In the genomic region with DNA sequence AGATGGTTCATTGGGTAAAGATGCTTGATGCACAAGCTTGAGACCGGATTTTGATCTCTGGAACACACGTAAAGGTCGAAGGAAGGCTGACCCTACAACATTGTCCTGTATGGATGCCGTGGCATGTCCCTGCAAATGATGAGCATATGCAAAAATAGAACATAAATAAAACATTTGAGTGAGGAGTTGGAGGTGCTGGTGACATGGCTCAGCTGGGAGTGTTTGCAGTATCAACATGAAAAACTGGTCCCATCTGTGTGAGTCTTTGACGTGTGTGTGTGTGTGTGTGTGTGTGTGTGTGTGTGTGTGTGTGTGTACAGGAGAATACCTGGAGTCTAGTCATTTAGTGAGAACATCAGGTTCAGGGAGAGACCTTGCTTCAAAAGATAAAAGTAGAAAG, we compare ENCODE assay signal across 23 mouse cellular contexts.
DNase-seq lines count a peak whose midpoint lies in the region; ATAC-seq and TF ChIP-seq lines count a peak whose summit lies in the region.
"Had no signal": no experiment of that assay in that cellular context is flagged by ENCODE, and none has a peak within 500 bp of the region (broad histone marks: within the 10 kb centered on the region; RNA-seq: fewer than 3 reads in every experiment).

No protein-coding gene starts in this region.

- H3K4me1 ChIP-seq in lung, embryonic 16.5 days (replicated peaks; ENCODE audit: control insufficient read depth, insufficient read depth, low read length): peaks cover 11% of the 10 kb centered on the region
- H3K4me1 ChIP-seq in lung, adult 2 months (ENCODE audit: control insufficient read depth, insufficient read depth, low read length): peaks cover 3% of the 10 kb centered on the region; the same call in 1 of the 2 replicates

- H3K9ac ChIP-seq in lung, embryonic 16.5 days (ENCODE audit: low read length): no peak overlapping the region
- H3K9ac ChIP-seq: embryonic facial prominence, embryonic 13.5 days; embryonic facial prominence, embryonic 15.5 days; forebrain, embryonic 12.5 days had no signal

- H3K4me3 ChIP-seq in lung, embryonic 16.5 days (ENCODE audit: low read length): no peak overlapping the region
- no peak overlapping the region for H3K4me3 ChIP-seq in lung, adult 2 months (replicated peaks; ENCODE audit: extremely low read depth, low read depth, low read length)
- H3K4me3 ChIP-seq: embryonic facial prominence, embryonic 13.5 days; embryonic facial prominence, embryonic 15.5 days; erythroblast, embryonic 14.5 days; forebrain, embryonic 10.5 days; forebrain, embryonic 12.5 days had no signal

- no peak overlapping the region for H3K4me2 ChIP-seq in lung, embryonic 16.5 days (ENCODE audit: low read depth, low read length)
- H3K4me2 ChIP-seq: embryonic facial prominence, embryonic 13.5 days; embryonic facial prominence, embryonic 15.5 days; forebrain, embryonic 12.5 days had no signal

- no peak for DNase-seq in lung, adult 2 months
- DNase-seq in lung, postnatal 10 days: peak; percentile 56
- DNase-seq in lung, postnatal 14 days: peak; percentile 40
- peak; percentile 39 to 62 for DNase-seq in lung, postnatal 4 days
- no peak for DNase-seq in heart, adult 8-10 months (ENCODE audit: low spot score)
- no peak for DNase-seq in right cerebral cortex, postnatal 10 days (ENCODE audit: low spot score in 2 of 2)
- DNase-seq: adrenal gland, adult 2 months; adrenal gland, postnatal 10 days; adrenal gland, postnatal 25 days; cerebellum, adult 11 months; cerebellum, adult 18-20 months; cerebellum, adult 8-10 months; cerebellum, adult 9-11 months; cerebellum, postnatal 14 days; cerebellum, postnatal 36 days; embryo, embryonic 11 days had no signal

- TF ChIP-seq CTCF in lung, adult 2 months (IDR thresholded peaks at IDR 0.05; ENCODE audit: insufficient read depth, low read length): no peak

- H3K9me3 ChIP-seq in lung, embryonic 16.5 days (ENCODE audit: control insufficient read depth, low read length): no peaks in the 10 kb centered on the region
- H3K9me3 ChIP-seq: embryonic facial prominence, embryonic 13.5 days; embryonic facial prominence, embryonic 15.5 days; forebrain, embryonic 10.5 days; forebrain, embryonic 12.5 days had no signal

- H3K27me3 ChIP-seq in lung, embryonic 16.5 days (ENCODE audit: control insufficient read depth, insufficient read depth, low read depth, low read length): no peaks in the 10 kb centered on the region
- H3K27me3 ChIP-seq: embryonic facial prominence, embryonic 13.5 days; embryonic facial prominence, embryonic 15.5 days; forebrain, embryonic 12.5 days had no signal

- 45% methylated on average over 5 of the region's 5 CpGs for WGBS in lung, embryonic 16.5 days
- WGBS in lung, adult 2 months: 72% methylated on average over 5 of the region's 5 CpGs

- no peak for TF ChIP-seq POLR2A in lung, adult 2 months (IDR thresholded peaks at IDR 0.05; ENCODE audit: borderline replicate concordance, extremely low read depth, low read depth, low read length)

- no peaks in the 10 kb centered on the region for H3K36me3 ChIP-seq in lung, embryonic 16.5 days (ENCODE audit: control insufficient read depth, insufficient read depth, low read length)
- H3K36me3 ChIP-seq: embryonic facial prominence, embryonic 13.5 days; embryonic facial prominence, embryonic 15.5 days; forebrain, embryonic 10.5 days; forebrain, embryonic 12.5 days had no signal

- 0 out of 2 replicates have a peak, but pooled peaks have one; percentile 31 for ATAC-seq in lung, embryonic 16.5 days (ENCODE audit: low read depth)
- ATAC-seq: forebrain, embryonic 14.5 days had no signal

- no peak overlapping the region for H3K27ac ChIP-seq in lung, embryonic 16.5 days (ENCODE audit: low read length)
- H3K27ac ChIP-seq: embryonic facial prominence, embryonic 13.5 days; embryonic facial prominence, embryonic 15.5 days; forebrain, embryonic 10.5 days; forebrain, embryonic 12.5 days had no signal

Comparison
In these comparisons a context has a peak if more than half of its experiments do, and no peak if none do; other contexts are left out.
1. DNase-seq: peak in lung, postnatal 10 days (single experiment), lung, postnatal 14 days (single experiment) and lung, postnatal 4 days (2 of 2); none in lung, adult 2 months (single experiment), heart, adult 8-10 months (single experiment) and right cerebral cortex, postnatal 10 days (0 of 2).